Mouse (Mus musculus): ENCODE measurements around the gene Mdga1.

- TF ChIP-seq GATA1 (IDR thresholded peaks at IDR 0.05; ENCODE audit: low read length) (no peak), TAL1 (IDR thresholded peaks at IDR 0.05; ENCODE audit: low read length) (no peak)
Measured at GRCm38 (mm10) chr17:29975731-29976130, 5.8 kb upstream of the Mdga1 start.

Data from erythroblast, embryonic 14.5 days (primary cell).